Mouse (Mus musculus) myocyte (in vitro differentiated cells): ENCODE measurements at regions not wholly inside any gene's neighbourhood (a gene's known extent, or its start where the extent isn't known, plus 50 kb on each side); places are given as distances from the start of the nearest gene placed in this dataset.

Experiments
- POLR2A ChIP-seq: IDR thresholded peaks from one replicate; pipeline ENCODE4 v1.6.1; 2011; ENCODE audit warnings: low read depth, mild to moderate bottlenecking, control low read depth, moderate library complexity; ENCODE audit not compliant: insufficient read length
- REST ChIP-seq: IDR thresholded peaks from one replicate; pipeline ENCODE4 v1.6.1; 2011; ENCODE audit warnings: mild to moderate bottlenecking, control low read depth, moderate library complexity; ENCODE audit not compliant: insufficient read depth, insufficient read length

- TF ChIP-seq REST (no peak), POLR2A (no peak)
Observed at GRCm38 (mm10) chrX:50619919-50620318, 191.6 kb upstream of the Olfr1324 start.
